Mouse (Mus musculus) cerebellum, adult 8-10 months (tissue): ENCODE measurements around the gene Slitrk5.
"Not testable (repeated sequence)": the region's sequence is repeated elsewhere in the genome, so short reads cannot be mapped to it uniquely, and the experiment has no call there.

Experiments
- DNase-seq: peaks from one replicate; pipeline ENCODE4 v3.0.0; 2022

Gene Slitrk5

DNA sequence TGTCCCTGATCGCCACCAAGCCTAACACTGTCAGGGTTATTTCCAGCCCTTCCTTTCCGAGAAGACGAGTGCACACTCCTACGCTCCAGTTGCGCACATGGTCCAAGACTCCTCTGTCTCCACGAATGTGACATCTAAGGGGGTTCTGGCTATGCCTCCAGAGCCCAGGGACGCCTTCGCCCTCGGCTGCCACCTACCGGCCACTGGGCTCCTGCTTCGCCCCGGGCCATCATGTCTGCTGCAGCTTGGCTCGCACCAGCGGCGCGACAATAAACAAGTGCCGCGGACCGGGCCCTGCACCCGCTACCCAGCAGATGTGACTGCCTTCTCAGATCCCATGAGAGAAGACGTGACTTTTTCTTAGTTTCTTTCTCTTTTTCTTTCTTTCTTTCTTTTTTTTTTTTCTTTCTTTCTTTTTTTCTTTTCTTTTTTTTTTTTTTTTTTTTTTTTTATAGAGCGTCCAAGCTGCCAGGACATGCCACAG lies at the start of gene Slitrk5:
Gene Slitrk5, plus strand, starts transcription at position 434 of the 484 bp plus-strand sequence.
- peak; percentile 96 for DNase-seq

DNA sequence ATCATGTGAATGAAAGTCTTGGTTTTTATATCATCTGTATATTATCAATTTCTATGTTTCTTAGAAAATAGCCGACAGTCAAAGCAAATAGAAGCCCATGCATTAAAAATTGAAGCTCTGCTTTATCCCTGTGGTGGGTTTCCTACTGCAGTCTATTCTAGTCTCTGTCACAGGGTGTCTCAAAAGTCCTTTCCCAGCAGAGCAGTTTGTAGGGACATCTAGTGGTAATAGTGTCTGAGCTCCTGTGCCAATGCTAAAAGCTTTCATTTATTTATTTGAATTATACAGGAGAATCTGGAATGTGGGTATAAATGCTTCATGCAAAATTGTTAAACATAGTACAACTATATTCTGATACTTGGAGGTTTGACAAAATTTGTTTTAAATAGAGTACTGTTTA lies 2.0 kb upstream of the Slitrk5 start:
- DNase-seq = no peak

DNA sequence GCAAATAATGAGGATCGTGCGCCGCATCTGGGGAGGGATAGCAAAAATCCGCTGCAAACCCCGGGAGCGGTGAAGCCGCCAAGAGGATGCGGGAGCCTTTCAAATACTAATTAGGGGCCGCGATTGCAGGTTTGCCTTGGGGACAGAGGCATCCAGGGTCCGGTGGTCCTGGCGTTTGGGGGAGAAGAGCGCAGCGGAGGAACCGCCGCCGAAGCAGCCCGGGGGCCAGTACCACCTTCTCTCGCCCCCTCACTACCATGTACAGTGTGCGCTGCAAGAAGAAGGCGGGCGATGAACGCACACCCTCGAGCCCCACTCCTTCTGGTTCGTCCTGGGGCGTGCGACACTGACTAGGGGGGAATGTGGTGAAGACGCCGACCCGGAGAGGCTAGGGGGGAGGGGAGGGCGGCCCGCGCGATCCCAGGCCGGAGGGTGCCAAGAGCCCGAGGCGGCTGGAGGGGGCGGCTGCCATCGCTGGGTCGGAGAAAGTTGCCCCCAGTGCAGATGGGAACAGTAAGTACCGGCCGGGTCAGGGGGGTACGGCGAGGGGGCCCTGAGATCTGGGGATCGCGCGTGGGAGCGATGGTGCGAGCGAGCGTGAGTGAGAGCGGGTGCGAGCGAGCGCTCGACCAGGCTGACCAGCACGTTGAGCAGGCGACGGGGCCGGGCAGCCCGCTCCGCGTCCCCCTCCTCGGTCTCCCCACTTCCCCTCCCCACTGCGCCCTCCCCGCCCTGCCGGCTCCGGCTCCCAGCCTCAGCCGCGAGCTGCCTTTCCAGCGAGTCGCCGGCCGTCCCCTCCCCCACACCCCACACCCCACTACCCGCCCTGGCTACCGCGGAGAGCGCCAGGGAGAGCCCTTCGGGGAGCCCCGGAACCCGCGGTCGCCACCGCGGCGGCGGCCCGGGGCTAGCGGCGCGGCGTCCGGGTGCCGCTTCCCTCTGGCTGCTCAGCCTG lies 591 bp downstream of the Slitrk5 start:
- peak; percentile 54 for DNase-seq

DNA sequence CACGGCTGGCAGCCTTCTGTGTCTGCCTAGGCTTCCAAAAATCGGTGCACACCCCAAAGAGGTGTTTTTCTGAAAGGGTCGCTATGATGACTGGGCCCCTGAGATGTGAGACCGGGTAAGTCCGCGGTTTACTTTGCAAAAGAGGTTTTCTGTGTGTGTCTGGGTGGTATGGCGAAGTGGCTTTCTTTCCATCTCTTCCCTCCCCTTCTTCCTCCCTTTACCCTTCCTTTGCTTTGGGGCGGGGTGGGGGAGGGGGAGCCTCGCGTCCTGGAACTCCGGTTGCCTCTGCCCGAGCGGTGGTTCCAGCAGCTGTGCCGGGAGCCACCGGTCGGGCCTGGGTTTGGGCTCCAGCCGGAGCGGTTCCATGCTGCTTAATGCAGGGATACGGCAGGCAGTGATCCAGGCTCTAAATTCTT lies 1.3 kb downstream of the Slitrk5 start:
- peak; percentile 53 for DNase-seq

DNA sequence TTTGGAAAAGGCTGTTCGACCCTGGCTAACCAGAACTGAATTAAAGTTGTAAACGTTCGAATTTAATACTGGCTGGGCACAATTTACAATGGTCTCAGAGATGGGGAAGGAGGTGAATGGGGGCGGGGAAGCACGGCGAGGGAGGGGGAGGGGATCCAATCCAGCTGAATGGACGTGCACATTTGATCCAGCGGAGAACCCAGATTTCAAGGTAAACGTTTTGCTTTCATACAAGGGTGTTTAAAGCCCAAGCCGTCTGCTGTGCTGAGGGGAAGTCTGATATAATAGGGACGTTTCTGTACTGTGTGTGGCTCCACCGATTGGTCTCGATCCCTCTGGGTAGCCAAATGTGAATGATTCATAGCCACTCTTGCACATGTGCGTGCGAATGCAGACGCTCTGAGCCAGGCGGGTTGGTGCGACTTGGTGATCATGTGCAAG lies 2.0 kb downstream of the Slitrk5 start:
- peak; percentile 28 for DNase-seq

DNA sequence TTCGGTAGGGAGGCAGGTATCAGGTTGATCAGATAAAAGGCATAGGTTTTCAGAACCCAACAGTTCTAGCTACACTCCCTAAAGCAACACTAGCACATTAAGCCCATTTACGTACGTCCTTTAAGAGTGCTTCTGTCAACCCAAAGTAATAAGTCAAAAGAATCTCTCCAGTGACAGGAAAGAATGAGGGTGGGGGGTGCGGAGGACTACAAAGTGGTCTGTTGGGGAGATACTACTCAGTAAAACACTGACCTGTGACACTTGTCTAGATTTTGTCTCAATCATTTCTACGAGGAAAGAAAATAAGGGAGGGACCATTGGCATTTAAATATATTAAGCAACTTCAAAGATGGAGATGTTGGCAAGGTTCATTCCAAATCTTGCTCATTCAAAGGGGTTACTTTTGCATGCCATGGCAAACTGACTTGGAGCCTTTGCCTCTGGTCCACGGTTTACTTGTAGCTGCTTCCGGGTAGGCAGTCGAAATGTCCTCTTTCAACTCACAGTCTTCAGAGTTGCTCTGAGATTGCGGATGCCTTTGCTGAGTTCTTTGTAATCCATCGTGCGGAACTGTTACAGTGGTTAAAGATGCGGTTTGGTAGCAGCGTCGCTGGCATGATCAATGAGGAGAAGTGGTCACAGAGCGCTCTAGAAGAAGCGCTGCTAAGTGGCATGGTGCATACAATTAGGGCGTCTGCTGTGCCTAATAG lies 2.6 kb downstream of the Slitrk5 start:
- no peak for DNase-seq

DNA sequence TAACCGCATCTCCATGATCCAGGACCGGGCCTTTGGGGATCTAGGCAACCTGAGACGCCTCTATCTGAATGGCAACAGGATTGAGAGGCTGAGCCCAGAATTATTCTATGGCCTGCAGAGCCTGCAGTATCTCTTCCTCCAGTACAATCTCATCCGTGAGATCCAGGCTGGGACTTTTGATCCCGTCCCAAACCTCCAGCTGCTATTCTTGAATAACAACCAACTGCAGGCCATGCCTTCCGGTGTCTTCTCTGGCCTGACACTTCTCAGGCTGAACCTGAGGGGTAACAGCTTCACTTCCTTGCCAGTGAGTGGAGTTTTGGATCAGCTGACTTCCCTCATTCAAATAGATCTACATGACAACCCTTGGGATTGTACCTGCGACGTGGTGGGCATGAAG lies 5.4 kb downstream of the Slitrk5 start:
- no peak for DNase-seq

DNA sequence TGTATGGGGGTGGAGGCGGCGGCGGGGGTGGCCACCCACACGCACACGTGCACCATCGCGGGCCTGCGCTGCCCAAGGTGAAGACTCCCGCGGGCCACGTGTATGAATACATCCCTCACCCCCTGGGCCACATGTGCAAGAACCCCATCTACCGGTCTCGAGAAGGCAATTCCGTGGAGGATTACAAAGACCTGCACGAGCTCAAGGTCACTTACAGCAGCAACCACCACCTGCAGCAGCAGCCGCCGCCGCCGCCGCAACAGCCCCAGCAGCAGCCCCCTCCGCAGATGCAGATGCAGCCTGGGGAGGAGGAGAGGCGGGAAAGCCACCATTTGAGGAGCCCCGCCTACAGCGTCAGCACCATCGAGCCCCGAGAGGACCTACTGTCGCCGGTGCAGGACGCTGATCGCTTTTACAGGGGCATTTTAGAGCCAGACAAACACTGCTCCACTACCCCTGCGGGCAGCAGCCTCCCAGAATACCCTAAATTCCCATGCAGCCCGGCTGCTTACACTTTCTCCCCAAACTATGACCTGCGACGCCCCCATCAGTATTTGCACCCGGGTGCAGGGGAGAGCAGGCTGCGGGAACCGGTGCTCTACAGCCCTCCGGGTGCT lies 6.3 kb downstream of the Slitrk5 start:
- DNase-seq = peak; percentile 34

DNA sequence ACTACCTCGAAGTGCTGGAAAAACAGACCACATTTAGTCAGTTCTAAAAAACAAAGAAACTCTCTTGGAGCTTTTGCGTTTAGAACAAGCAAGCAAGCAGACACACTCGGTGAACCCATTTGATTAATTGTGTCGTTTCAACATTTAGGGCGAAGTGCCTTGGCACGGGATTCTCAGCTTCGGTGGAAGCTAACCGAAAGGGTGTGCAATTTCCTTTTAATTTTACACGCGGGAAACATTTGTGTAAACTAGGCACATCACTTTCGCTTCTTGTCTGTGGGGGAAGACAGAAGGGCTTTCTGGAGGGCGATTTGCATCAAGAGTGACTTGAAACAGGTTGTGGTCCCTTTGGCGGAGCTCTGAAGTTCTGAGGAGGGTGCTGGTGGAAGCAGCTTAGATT lies 6.9 kb downstream of the Slitrk5 start:
- DNase-seq = no peak

DNA sequence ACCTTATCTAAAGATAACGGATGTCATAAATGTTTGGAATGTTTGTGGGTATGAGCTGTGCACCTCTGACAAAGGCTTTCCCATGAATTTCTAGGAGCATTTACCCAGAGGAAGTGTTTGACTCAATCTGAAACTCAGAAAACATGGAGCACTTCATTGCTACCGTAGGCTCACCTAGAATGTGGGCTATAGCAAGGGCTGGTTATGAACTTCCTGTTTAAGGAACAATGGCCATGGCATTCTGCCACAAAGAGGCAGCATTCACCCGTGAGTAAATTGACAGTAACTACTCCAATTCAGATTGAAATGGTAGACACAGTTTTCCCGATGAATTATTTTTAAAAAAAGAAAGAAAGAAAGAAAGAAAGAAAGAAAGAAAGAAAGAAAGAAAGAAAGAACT lies 8.6 kb downstream of the Slitrk5 start:
- DNase-seq = no peak

DNA sequence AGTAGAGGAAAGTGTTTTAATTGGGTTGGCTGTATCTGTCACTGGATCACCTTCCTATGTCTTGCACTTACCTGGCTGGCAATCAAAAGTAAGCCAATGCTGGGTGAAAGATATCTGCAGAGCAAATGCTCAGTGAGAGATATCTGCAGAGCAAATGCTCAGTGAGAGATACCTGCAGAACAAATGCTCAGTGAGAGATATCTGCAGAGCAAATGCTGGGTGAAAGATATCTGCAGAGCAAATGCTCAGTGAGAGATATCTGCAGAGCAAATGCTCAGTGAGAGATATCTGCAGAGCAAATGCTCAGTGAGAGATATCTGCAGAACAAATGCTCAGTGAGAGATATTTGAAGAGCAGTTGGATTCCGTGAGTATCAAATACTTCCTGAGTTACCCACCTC lies 15.2 kb downstream of the Slitrk5 start:
- DNase-seq = not testable (repeated sequence)

DNA sequence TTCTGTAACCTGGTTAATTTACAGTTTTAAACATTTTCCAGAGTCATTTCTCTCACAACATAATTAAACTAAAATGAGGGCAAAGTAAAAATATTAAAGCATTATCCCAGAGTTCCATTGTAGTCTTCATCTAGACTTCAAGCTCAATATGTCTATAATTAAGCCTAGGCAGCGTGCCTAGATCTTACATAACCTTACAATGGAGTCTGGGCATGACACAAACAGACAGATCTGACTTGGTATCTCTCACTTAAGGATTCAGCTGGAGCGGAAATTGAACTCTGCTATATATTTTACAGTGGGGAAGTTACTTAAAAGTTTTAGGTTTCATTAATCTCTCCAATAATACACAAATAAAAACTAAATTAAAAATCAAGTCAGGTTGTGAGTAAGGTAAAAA lies 54.9 kb downstream of the Slitrk5 start:
- DNase-seq = no peak
